Mouse (Mus musculus): ENCODE data around the gene Gm10031.
A peak's percentile ranks its signal among the peaks of the same experiment; 100 is the strongest.

Gm10031 gene

DNA sequence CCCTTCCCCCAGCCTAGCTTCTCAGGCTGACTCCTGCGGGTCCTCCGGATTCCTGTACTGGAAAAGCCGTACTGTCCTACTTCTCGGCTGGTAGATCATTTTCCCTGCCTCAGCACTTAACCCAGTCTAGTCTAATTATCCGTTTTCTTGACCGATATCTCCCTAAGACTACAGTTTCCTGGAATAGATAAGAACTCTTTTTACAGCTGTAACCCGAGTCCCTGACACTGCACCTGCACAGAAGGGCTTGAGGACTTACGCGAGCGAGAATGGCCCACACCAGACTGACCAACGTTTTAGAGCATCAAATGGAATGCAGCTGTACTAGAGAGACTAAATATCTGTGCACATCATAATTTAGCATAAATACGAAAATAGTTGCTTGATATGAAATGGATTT, 20.2 kb downstream of the Gm10031 start:
- DNase-seq, result no peak

DNA sequence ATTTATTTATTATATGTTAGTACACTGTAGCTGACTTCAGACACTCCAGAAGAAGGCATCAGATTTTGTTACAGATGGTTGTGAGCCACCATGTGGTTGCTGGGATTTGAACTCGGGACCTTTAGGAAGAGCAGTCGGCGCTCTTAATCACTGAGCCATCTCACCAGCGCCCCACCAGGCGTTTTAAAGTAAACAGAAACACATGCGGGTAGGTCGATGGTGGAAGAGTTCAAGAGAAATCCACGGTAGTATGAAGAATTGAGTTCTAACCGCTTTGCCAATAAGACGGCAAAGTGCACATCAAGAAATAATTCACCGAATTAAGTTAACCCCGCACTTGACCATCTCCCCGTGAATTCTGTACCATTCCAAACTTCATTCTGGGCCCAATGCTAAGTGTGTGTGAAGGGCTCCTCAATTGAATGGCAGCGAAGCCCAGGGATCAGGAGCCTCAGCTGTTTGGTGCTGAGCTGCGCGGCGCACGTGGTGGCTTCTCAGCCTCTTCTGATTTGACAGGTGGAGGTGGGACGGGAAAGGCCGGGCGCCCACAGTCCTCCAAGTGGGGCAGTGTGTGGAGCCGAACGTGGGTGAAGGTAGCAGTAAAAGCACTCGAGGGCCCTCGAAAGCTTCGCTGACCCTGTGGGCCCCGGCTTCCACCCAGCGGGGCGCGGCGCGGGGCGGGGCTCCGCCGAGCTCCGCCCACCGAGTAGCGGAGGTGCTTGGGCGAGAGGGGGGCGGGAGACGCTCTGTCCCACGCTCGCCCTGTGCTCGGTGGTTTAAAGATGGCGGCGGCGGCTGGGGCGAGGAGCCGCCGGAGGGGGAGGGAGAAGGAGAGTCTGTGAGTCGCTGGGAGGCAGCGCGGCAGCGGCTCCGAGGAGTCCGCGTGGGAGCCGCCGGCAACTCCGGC, 34.5 kb downstream of the Gm10031 start, which contains the start of gene Abl2:
Abl2 (plus strand) TSS at position 763 of the 907 bp plus-strand sequence.
- DNase-seq, result peak; percentile 94

DNA sequence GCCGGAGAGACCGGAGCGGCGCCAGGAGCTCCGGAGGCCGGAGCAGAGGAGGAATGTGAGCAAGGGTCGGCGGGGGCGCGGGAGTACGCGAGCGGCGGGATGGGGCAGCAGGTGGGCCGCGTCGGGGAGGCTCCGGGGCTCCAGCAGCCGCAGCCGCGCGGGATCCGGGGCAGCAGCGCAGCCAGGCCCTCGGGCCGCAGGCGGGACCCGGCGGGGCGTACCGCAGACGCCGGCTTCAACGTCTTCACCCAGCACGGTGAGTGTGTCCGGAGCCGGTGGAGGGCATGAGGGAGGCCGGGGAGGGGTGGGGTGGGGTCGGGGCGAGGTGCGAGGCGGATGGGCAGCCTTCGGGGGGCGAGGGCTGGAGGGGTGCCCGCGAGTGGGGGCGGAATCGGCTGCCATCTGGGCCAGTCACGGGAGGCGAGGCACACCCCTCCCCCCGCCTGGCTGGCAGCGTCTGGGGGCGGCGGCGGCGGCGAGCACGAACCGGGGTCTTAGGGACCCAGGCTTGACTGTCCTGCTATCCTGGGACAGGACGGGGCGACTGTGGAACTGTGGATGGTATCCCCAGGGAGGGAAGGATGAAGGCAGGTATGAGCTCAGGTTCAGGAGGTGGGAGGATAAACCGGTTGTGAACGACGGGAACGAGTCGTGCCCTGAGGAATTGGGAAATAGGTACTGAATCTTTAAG, 35.3 kb downstream of the Gm10031 start:
- DNase-seq, result peak; percentile 54

DNA sequence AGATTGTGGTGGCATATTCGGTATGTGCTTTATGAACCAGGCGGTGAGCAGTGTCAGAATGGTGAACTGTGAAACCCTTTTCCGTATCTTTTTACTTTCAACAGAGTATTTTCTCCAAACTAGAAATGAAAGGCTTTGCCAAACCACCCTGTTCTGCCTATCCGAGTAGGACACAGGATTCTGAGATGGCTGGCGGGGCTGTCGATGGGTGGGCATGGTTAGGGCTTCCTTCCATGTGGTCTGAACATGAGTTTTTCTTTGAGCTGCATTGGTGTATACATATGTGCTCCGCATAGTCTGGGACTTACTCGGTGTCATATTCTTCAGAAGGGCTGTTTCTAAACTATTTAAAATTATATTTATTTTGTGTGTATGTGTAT, 35.8 kb downstream of the Gm10031 start:
- DNase-seq, result no peak

DNA sequence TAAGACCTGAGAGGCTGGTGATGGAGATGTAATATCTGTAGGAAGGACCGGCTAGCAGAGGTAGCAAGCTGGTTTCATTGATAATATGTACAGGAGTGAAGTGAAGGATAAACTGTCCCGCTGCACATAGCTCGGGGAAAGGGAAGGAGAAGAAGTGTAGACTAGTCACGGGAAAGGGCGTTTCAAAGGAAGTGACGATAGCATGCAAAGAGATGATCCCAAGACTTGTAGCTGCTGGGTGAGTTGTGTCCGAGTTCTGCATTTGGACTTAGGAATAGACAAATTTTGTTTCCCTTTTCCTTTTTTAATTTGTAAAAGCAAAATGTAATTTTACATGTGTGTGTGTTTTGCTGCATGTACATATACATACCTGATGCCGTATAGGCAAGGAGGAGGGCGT, 36.7 kb downstream of the Gm10031 start:
- DNase-seq, result no peak

DNA sequence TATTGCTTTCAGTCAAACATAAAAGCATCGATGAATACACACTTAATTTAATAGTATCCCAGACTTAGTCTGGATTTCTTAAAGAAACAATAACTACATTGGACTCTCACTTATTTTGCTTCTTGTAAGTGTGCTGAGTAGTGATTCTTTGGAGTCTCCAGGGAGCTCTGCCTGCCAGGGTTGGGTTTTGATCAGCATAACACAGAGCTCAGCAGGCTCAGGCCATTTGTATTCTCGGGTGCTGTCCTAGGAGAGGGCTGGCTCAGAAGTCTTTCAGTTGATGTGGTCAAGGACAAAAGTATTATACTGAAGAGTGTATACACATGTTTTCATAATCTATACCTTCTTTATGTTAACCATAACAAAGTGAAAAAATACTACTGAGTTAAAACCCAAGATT, 41.5 kb downstream of the Gm10031 start:
- DNase-seq, result no peak

DNA sequence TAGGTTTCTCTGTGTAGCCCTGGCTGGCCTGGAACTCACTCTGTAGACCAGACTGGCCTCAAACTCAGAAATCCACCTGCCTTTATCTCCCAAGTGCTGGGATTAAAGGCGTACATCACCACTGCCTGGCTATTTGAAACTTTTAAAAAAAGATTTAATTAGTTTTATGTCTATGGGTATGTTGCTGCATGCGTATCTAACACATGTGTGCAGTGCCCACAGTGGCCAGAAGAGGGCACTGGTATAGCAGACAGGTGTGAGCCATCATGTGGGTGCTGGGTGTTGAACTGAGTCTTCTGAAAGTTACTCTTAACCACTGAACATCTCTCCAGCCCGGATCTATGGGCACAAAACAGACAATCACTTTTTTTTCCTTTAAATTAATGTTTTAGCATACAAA, 42.3 kb downstream of the Gm10031 start:
- peak; percentile 20 for DNase-seq

DNA sequence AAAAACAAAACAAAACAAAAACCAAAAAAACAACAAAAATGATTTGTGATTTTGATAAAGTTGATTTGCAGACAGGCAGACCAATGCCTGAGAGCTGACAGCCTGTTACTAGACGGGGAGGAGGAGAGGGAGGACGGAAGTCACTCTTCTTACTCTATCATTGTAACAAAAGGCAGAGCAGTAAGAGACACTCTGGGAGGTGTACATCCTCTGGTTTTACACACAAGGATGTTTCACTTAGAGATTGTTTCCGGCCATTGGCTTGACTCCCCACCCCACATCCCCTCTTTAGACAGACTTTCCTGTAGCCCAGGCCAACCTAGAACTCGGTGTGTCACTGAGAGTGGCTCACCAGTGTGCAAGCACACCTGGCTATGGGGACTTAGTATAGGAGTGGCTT, 45.8 kb downstream of the Gm10031 start:
- DNase-seq, result no peak

DNA sequence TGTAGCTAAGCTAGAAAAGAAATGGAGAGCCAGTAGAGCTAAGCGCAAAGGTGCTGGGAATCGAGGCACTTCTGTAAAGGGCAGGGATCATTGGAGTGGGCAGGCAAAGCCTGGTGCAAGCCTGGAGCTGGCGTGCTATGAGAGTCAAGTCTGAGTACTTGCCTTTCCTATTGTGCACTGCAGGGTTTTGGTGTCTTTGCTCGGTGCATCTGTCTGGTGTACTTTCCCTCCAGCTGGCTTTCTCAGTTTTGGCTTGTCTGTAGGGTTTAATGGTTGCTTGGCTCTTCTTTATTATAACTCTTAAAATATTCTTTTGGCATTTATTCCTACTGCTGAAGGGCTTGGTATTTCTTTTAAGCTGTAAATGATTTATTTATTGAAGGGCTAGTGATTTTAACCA, 49.1 kb downstream of the Gm10031 start:
- DNase-seq, result no peak
